In the genomic region with DNA sequence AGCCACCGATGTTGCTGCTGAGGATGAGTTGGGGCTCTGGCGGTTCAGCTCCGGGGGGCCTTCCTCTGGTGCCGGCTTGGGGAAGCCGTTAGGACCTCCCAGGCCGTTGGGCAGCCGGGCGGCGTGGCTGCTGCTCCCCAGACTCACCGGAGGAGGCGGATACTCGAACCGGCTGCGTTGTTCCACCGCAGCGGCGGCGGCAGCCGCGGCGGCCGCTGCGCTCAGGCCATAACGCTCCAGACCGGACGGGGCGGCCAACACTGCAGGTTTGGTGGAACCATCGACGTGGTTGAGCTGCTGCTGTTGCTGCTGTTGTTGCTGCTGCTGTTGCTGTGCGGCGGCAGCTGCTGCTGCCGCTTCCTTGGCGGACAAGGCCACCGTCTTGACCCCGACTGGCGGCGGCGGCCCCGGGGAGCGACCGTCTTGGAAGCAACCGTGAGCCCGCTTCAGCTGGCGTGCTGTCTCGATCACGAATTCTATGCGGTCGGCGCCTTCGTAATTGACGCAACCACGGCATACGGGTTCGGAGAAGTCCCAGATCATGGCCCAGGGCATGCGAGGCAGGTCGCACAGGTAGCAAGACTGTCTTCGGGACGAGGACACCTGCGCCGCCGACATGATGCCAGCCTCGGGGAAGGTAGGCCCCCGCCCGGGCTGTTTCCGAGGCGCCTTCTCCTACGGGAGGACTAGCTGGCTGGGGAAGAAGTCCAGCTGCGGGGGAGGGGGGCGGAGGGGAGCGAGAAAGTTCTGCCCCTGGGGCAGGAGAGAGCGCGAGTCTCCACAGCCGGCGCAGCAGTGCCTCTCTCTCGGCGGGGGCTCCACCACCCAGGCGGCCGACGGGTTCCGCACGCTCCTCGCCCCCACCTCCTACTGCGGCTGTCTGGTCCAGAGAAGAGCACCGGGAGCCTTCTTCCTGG, we compare ENCODE assay signal across 8 mouse cellular contexts. TPM values are rescaled to one million over a fixed set of nuclear protein-coding genes. Genes with fewer than 3 reads are reported as not detected.
A peak's percentile ranks its signal among the peaks of the same experiment; 100 is the strongest.
DNase-seq lines count a peak whose midpoint lies in the region; ATAC-seq and TF ChIP-seq lines count a peak whose summit lies in the region.

No protein-coding gene starts in this region.

- 2% methylated on average over 82 of the region's 84 CpGs for WGBS in forebrain, postnatal 0 days
- WGBS in hindbrain, embryonic 12.5 days, result 1% methylated on average over 80 of the region's 84 CpGs
- under 1% methylated on average over 72 of the region's 84 CpGs for WGBS in limb, embryonic 14.5 days

- no peaks in the 10 kb centered on the region for H3K27me3 ChIP-seq in forebrain, postnatal 0 days (ENCODE audit: insufficient read depth, low read length)
- no peaks in the 10 kb centered on the region for H3K27me3 ChIP-seq in hindbrain, embryonic 12.5 days
- no peaks in the 10 kb centered on the region for H3K27me3 ChIP-seq in limb, embryonic 14.5 days (ENCODE audit: control insufficient read depth, insufficient read depth, low read length)

- peaks cover 5% of the 10 kb centered on the region for H3K36me3 ChIP-seq in forebrain, postnatal 0 days (ENCODE audit: insufficient read depth)
- H3K36me3 ChIP-seq in hindbrain, embryonic 12.5 days, result no peaks in the 10 kb centered on the region; the same call in 1 of the 2 replicates
- peaks cover 15% of the 10 kb centered on the region for H3K36me3 ChIP-seq in limb, embryonic 14.5 days (ENCODE audit: control insufficient read depth, insufficient read depth, low read length)

- peak; percentile 8 for ATAC-seq in forebrain, postnatal 0 days
- ATAC-seq in hindbrain, embryonic 12.5 days (ENCODE audit: low FRiP score), result no peak; the same call in 1 of the 2 replicates
- ATAC-seq in limb, embryonic 14.5 days (ENCODE audit: low FRiP score, low read depth), result no peak

- peak overlapping the region; percentile 100 for H3K9ac ChIP-seq in forebrain, postnatal 0 days
- peak overlapping the region; percentile 99 for H3K9ac ChIP-seq in hindbrain, embryonic 12.5 days
- peak overlapping the region; percentile 93 for H3K9ac ChIP-seq in limb, embryonic 14.5 days (ENCODE audit: low read depth, low read length, severe bottlenecking)

- H3K4me1 ChIP-seq in forebrain, postnatal 0 days (ENCODE audit: insufficient read depth), result peaks cover 42% of the 10 kb centered on the region
- peaks cover 64% of the 10 kb centered on the region for H3K4me1 ChIP-seq in hindbrain, embryonic 12.5 days
- H3K4me1 ChIP-seq in limb, embryonic 14.5 days (ENCODE audit: control insufficient read depth, insufficient read depth, low read length), result peaks cover 47% of the 10 kb centered on the region

- peak overlapping the region; percentile 87 for H3K4me2 ChIP-seq in forebrain, postnatal 0 days (ENCODE audit: low read depth)
- peak overlapping the region; percentile 96 for H3K4me2 ChIP-seq in hindbrain, embryonic 12.5 days (replicated peaks)
- H3K4me2 ChIP-seq in limb, embryonic 14.5 days (replicated peaks; ENCODE audit: low read depth, low read length, severe bottlenecking), result peak overlapping the region; percentile 98

- H3K27ac ChIP-seq in forebrain, postnatal 0 days (ENCODE audit: low read depth, low read length), result peak overlapping the region; percentile 99
- peak overlapping the region; percentile 100 for H3K27ac ChIP-seq in hindbrain, embryonic 12.5 days
- peak overlapping the region; percentile 97 for H3K27ac ChIP-seq in limb, embryonic 14.5 days (replicated peaks; ENCODE audit: low read depth, low read length)

- intact Hi-C loops in left cerebral cortex, postnatal 25 days (cut with DNase I), result loop anchor here (1.0 to 2.0 kb wide), 3 partner anchors 59 to 87 kb away; no protein-coding TSS in a partner anchor

- TF ChIP-seq POLR2A in limb, embryonic 14.5 days (IDR thresholded peaks at IDR 0.05; ENCODE audit: borderline replicate concordance, extremely low read depth, insufficient read depth, insufficient read length), result no peak

- TF ChIP-seq CTCF in forebrain, postnatal 0 days (IDR thresholded peaks at IDR 0.05; ENCODE audit: low read depth), result peak; percentile 39

- peak overlapping the region; percentile 87 for H3K4me3 ChIP-seq in forebrain, postnatal 0 days (ENCODE audit: low read depth, low read length)
- H3K4me3 ChIP-seq in hindbrain, embryonic 12.5 days, result peak overlapping the region; percentile 91
- peak overlapping the region; percentile 97 for H3K4me3 ChIP-seq in limb, embryonic 14.5 days (replicated peaks; ENCODE audit: low read length)

- peak; percentile 57 to 63 for DNase-seq in left cerebral cortex, postnatal 25 days (ENCODE audit: low spot score in 2 of 2)
- DNase-seq in left cerebral cortex, adult 8-10 months (ENCODE audit: low spot score in 2 of 2), result no peak
- peak; percentile 72 for DNase-seq in brain, adult 2 months (ENCODE audit: low read depth, low spot score)
- DNase-seq in forebrain, postnatal 0 days, result peak; percentile 65
- no peak for DNase-seq in limb, embryonic 14.5 days (ENCODE audit: low spot score)
- peak; percentile 75 for DNase-seq in naive thymus-derived CD4-positive, alpha-beta T cell, adult 2 months (ENCODE audit: low read depth)
- DNase-seq in thymus, postnatal 14 days, result peak; percentile 73

- no peaks in the 10 kb centered on the region for H3K9me3 ChIP-seq in forebrain, postnatal 0 days (ENCODE audit: low read length)
- H3K9me3 ChIP-seq in hindbrain, embryonic 12.5 days (replicated peaks), result no peaks in the 10 kb centered on the region
- H3K9me3 ChIP-seq in limb, embryonic 14.5 days (ENCODE audit: control insufficient read depth, low read length), result no peaks in the 10 kb centered on the region

RNA-seq across cellular contexts. Expression of gene Irf2bpl, which starts 1.1 kb away (rescaled TPM):
- 10 to 100 TPM; 61.9 to 78.7 TPM for total RNA-seq in left cerebral cortex, postnatal 25 days (2021)
- total RNA-seq in left cerebral cortex, adult 8-10 months (2022), result 10 to 100 TPM; 60.7 to 74.9 (median 68.5) TPM
- total RNA-seq in forebrain, postnatal 0 days (2014; rRNA removed), result 134 and 161 TPM in 2 replicates
- polyA plus RNA-seq in forebrain, postnatal 0 days (2015; fragmentation: Nextera tagmentation; extraction: Ambion mirVana), result 86.3 and 95.7 TPM in 2 replicates
- polyA plus RNA-seq in hindbrain, embryonic 12.5 days (2016; fragmentation: Nextera tagmentation; extraction: Ambion mirVana), result 75.9 and 86.3 TPM in 2 replicates
- 37.1 and 50.8 TPM in 2 replicates for polyA plus RNA-seq in limb, embryonic 14.5 days (2012; rRNA removed)
- polyA plus RNA-seq in limb, embryonic 14.5 days (2014; fragmentation: Nextera tagmentation; extraction: Ambion mirVana), result 33.9 and 37.0 TPM in 2 replicates

Comparison
In these comparisons a context has a peak if more than half of its experiments do, and no peak if none do; other contexts are left out.
1. DNase-seq: peak in left cerebral cortex, postnatal 25 days (2 of 2), brain, adult 2 months (single experiment), forebrain, postnatal 0 days (single experiment), naive thymus-derived CD4-positive, alpha-beta T cell, adult 2 months (single experiment) and thymus, postnatal 14 days (single experiment); none in left cerebral cortex, adult 8-10 months (0 of 2) and limb, embryonic 14.5 days (single experiment).
2. Peak in every context shown above with its lines, with median percentiles within 50 percentile points of each other: H3K27ac ChIP-seq, H3K4me2 ChIP-seq, H3K4me3 ChIP-seq and H3K9ac ChIP-seq.